Mouse (Mus musculus) ES-E14 (cell line): ENCODE data around the gene Dnajc10.

Experiments
- CHD2 ChIP-seq: IDR thresholded peaks from 2 replicates; pipeline ENCODE4 v1.6.1; 2014; ENCODE audit warnings: mild to moderate bottlenecking, low read depth, low read length, inconsistent platforms
- HCFC1 ChIP-seq: IDR thresholded peaks from 2 replicates; pipeline ENCODE4 v1.6.1; 2012; ENCODE audit warnings: low read length, inconsistent platforms, borderline replicate concordance; ENCODE audit not compliant: insufficient read depth
- MAFK ChIP-seq: IDR thresholded peaks from 2 replicates; pipeline ENCODE4 v1.6.1; 2014; ENCODE audit warnings: mild to moderate bottlenecking, low read depth, low read length, inconsistent platforms; ENCODE audit not compliant: insufficient read depth
- ZC3H11A ChIP-seq: IDR thresholded peaks from 2 replicates; pipeline ENCODE4 v1.6.1; 2012; ENCODE audit warnings: low read depth, mild to moderate bottlenecking, inconsistent platforms, low read length, borderline replicate concordance
- ZNF384 ChIP-seq: IDR thresholded peaks from 2 replicates; pipeline ENCODE4 v1.6.1; 2012; ENCODE audit warnings: low read depth, low read length, inconsistent platforms

- TF ChIP-seq ZC3H11A (no peak), MAFK (no peak), ZNF384 (no peak), CHD2 (no peak), HCFC1 (no peak)
Measured at GRCm38 (mm10) chr2:80340537-80340936, 25.3 kb downstream of the Dnajc10 start.
